Mouse (Mus musculus) left cerebral cortex, postnatal 25 days (tissue): ENCODE measurements around the gene Prpf8. TPM values are rescaled to one million over a fixed set of nuclear protein-coding genes. Genes with fewer than 3 reads are reported as not detected.

Experiments used
- DNase-seq, 2 experiments: peaks; one replicate each; pipeline ENCODE4 v3.0.0; 2022; ENCODE audit warnings: low spot score in 2 of 2, mixed read lengths in 1 of 2
- intact Hi-C: fragments of 180-260 bp; cut with DNase I; formaldehyde crosslinking; loops from one replicate; pipeline ENCODE4 v1.15.1; 2025
- total RNA-seq, 2 experiments: library from RNA; stranded (reverse); gene quantifications; 2 replicates each; pipeline ENCODE4 v1.2.3; 2021

Prpf8 gene
- total RNA-seq, 2 experiments from 2014 or later = 120 to 127 TPM

GRCm38 (mm10) chr11:75472469-75473081 is 14.0 kb upstream of the Prpf8 start:
- intact Hi-C loops = no loop called here
- DNase-seq = no peak

- intact Hi-C loops = no loop called here
- no peak for DNase-seq
Measured at GRCm38 (mm10) chr11:75473376-75473775, 13.2 kb upstream of the Prpf8 start.

GRCm38 (mm10) chr11:75486192-75486591 is 424 bp upstream of the Prpf8 start:
- intact Hi-C loops = no loop called here
- no peak for DNase-seq

GRCm38 (mm10) chr11:75487496-75487895 is 880 bp downstream of the Prpf8 start:
- no peak for DNase-seq
- intact Hi-C loops = no loop called here

- intact Hi-C loops = no loop called here
- DNase-seq = no peak
Measured at GRCm38 (mm10) chr11:75494296-75495049, 7.9 kb downstream of the Prpf8 start.

- no peak for DNase-seq
- intact Hi-C loops = no loop called here
Measured at GRCm38 (mm10) chr11:75498126-75498525, 11.5 kb downstream of the Prpf8 start.

- intact Hi-C loops = no loop called here
- no peak for DNase-seq
Measured at GRCm38 (mm10) chr11:75508162-75508561, 21.5 kb downstream of the Prpf8 start.

- intact Hi-C loops = no loop called here
- DNase-seq = no peak
Measured at GRCm38 (mm10) chr11:75508904-75509303, 22.3 kb downstream of the Prpf8 start.

- DNase-seq = peak; percentile 19 to 58
- intact Hi-C loops = loop anchor here (5.0 to 10.0 kb wide), 2 partner anchors 105 to 333 kb away; partner anchors contain the start of gene Ovca2
Measured at GRCm38 (mm10) chr11:75509741-75510626, 23.4 kb downstream of the Prpf8 start, which contains the start of gene Rilp. Gene Rilp, plus strand, starts transcription at chr11:75510094.

GRCm38 (mm10) chr11:75510627-75510993 is 24.0 kb downstream of the Prpf8 start:
- peak; percentile 83 to 90 for DNase-seq
- intact Hi-C loops = loop anchor here (5.0 to 10.0 kb wide), 2 partner anchors 106 to 333 kb away; partner anchors contain the start of gene Ovca2

- DNase-seq = no peak
- intact Hi-C loops = loop anchor here (5.0 to 10.0 kb wide), 2 partner anchors 106 to 334 kb away; partner anchors contain the start of gene Ovca2
Measured at GRCm38 (mm10) chr11:75511213-75511612, 24.6 kb downstream of the Prpf8 start.

GRCm38 (mm10) chr11:75512301-75513018 is 25.8 kb downstream of the Prpf8 start:
- intact Hi-C loops = loop anchor here (5.0 to 10.0 kb wide), 2 partner anchors 108 to 335 kb away; partner anchors contain the start of gene Ovca2
- no peak for DNase-seq

- intact Hi-C loops = loop anchor here (5.0 to 10.0 kb wide), 2 partner anchors 109 to 336 kb away; partner anchors contain the start of gene Ovca2
- DNase-seq = no peak
Measured at GRCm38 (mm10) chr11:75513336-75513735, 26.7 kb downstream of the Prpf8 start, which contains the start of gene Scarf1. Gene Scarf1, plus strand, starts transcription at chr11:75513540.

- intact Hi-C loops = loop anchor here (10.0 kb wide), 1 partner anchor 110 kb away; no protein-coding TSS in a partner anchor
- no peak for DNase-seq
Measured at GRCm38 (mm10) chr11:75515186-75515585, 28.6 kb downstream of the Prpf8 start.

GRCm38 (mm10) chr11:75519834-75520633 is 33.4 kb downstream of the Prpf8 start:
- peak in 1 of 2 experiments; percentile 67 for DNase-seq
- intact Hi-C loops = loop anchor here (10.0 kb wide), 1 partner anchor 115 kb away; no protein-coding TSS in a partner anchor

GRCm38 (mm10) chr11:75521609-75522008 is 35.0 kb downstream of the Prpf8 start:
- DNase-seq = no peak
- intact Hi-C loops = no loop called here

GRCm38 (mm10) chr11:75522793-75523192 is 36.2 kb downstream of the Prpf8 start:
- intact Hi-C loops = no loop called here
- DNase-seq = no peak

GRCm38 (mm10) chr11:75525531-75526125 is 39.0 kb downstream of the Prpf8 start:
- intact Hi-C loops = no loop called here
- DNase-seq = no peak
